Mouse (Mus musculus) heart, postnatal 25 days (tissue): ENCODE data around the gene Mxd3. TPM values are rescaled to one million over a fixed set of nuclear protein-coding genes. Genes with fewer than 3 reads are reported as not detected.

Experiments
- DNase-seq: peaks from one replicate; pipeline ENCODE4 v3.0.0; 2022; ENCODE audit warnings: low spot score
- intact Hi-C: fragments of 180-260 bp; cut with DNase I; formaldehyde crosslinking; loops from one replicate; pipeline ENCODE4 v1.15.1; 2025
- total RNA-seq, 2 experiments: library from RNA; stranded (reverse); gene quantifications; 2 replicates each; pipeline ENCODE4 v1.2.3; 2021

Mxd3 gene
- total RNA-seq, 2 experiments from 2014 or later: 0.36 to 0.65 TPM

DNA sequence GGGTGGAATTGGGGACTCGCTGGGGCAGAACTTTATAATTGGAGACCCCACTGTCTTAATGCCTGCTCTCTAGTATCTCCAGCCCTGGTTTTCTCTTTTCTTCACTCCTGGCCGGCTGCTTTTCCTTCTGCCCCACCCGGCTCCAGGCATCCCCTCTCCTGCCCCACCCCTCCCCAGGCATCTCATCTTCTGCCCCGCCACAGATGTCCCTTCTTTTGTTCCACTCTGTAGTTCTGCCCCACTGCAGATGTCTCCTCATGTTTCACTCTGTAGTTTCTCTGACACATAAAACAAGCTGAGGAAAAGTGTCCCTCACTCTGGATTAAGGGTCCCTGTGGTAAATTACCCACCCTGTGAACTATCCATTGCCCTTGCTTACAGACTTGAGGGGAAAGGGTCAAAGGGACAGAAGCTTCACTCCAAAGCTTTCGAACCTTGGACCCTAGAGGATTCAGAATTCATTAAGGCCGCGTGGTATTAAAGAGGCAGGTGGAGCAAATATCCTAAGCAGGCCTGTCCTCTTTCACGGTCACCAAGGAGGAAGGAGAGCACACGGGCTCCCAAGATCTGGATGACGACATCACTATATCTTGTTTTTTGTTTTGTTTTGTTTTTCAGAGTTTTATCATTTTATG lies 7.8 kb upstream of the Mxd3 start:
- intact Hi-C loops: no loop called here
- DNase-seq: no peak

GRCm38 (mm10) chr13:55335701-55336100 lies 6.1 kb upstream of the Mxd3 start:
- DNase-seq: no peak
- intact Hi-C loops: no loop called here

- no peak for DNase-seq
- intact Hi-C loops: no loop called here
These were observed 2.7 kb upstream of the Mxd3 start for GRCm38 (mm10) chr13:55332331-55332730.

DNA sequence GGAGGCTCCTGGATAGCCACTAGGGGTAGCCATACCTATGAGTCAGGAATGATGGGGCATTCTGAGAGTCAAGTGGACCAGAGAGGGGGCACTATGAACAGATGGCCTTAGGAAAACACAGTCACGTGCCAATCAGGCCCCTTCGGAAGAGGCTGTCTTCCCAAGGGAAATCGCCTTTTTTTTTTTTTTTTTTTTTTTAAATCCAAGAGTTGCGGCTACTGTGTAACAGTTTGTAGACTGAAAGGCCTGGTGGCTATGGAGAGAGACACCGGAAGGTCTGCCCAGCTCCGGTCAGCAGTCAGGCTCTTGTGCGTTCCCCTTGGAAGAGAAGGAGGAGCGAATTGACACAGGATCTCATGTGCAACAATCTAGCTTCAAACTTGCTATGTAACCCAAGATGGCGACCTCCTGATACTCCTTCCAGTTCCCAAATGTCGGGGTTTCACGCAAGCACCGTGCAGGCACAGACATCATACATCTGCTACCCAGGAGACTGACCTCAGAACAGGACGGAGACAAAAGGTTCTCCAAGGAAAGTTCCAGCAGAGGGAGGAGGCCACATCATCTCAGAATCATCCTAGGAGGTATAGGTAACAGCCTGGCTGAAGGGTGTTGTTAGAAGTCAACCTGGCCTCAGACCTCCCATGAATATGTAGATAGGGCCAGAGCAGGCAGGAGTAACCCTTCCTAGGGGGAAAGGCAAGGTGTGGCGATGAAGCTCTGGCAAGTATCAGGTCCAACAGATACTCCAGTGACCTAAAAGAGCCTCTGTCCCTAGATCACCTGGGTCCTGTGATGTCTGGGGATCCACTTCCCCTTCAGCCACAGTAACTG lies 1.2 kb upstream of the Mxd3 start:
- intact Hi-C loops: no loop called here
- DNase-seq: no peak

DNA sequence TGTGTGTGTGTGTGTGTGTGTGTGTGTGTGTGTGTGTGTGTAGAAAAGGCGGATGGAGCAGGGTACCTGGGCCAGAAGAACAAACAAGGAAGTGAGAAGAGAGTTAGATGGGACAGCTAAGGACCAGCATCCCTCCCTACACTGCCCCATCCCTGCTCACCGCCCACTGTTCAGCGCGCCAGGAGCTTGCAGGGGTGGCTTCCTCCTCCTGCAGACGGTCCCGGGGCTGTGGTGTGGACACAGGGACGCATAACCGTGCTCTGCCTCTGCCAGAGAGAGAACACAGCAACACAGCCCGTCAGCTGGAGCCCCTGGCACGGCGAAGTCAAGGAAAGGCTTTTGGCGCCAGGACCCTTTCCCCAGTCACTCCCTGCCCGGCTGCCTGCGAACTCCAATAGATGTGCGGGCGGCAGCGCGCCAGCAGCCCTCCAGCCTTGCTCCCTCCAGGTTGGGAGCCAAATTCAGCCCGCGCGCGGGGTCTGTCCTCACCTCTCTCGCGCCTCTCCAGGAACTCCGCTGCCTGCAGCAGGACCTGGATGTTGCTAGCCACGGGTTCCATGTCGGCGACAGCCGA lies 427 bp downstream of the Mxd3 start:
- intact Hi-C loops: no loop called here

DNA sequence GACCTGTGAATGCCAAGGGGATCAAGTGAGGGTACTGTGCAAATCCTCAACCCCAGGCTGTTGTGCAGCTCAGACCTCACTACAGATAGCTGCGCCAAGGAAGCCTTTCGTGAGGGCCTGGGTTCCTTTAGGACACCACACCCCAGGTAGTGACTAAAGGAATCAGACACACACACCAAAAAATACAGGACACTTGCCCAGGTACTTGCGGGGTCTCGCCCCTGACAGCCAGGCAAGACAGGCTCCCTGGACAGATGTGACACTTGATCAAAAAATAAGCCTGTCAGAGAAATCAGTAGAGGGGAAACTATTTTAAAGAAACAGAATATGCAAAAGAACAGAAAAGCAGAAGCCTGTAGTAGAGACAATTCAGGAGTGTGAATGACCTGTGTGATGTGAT lies 982 bp downstream of the Mxd3 start:
- intact Hi-C loops: no loop called here
- DNase-seq: no peak

More for the DNA sequence above, 427 bp downstream of the Mxd3 start:
- no peak for DNase-seq

DNA sequence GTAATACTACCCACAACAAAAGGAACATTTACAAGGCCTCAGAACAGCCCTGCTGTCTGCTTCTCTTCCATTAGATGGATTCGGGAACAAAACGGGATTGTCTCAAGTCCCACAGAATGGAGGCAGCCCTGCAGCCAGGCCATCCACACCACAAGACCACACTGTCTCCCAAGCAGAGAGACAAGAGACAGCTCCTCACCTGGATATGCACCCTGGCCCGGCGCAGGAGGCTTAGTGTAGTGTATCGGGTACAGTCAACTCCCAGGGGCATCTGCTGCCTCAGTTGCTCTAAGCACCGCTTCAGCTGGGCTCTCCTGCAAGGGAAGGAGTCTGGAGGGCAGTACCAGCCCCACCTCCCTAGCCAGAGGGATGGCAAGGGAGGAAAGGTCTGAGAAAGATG lies 1.5 kb downstream of the Mxd3 start:
- intact Hi-C loops: no loop called here

GRCm38 (mm10) chr13:55327633-55328032 lies 2.0 kb downstream of the Mxd3 start:
- intact Hi-C loops: no loop called here
- DNase-seq: peak; percentile 76

More for the DNA sequence above, 1.5 kb downstream of the Mxd3 start:
- no peak for DNase-seq

- DNase-seq: no peak
- intact Hi-C loops: no loop called here
These were observed 2.5 kb downstream of the Mxd3 start for GRCm38 (mm10) chr13:55327169-55327568.

- intact Hi-C loops: no loop called here
- DNase-seq: no peak
These were observed 4.0 kb downstream of the Mxd3 start for GRCm38 (mm10) chr13:55325596-55325995.

DNA sequence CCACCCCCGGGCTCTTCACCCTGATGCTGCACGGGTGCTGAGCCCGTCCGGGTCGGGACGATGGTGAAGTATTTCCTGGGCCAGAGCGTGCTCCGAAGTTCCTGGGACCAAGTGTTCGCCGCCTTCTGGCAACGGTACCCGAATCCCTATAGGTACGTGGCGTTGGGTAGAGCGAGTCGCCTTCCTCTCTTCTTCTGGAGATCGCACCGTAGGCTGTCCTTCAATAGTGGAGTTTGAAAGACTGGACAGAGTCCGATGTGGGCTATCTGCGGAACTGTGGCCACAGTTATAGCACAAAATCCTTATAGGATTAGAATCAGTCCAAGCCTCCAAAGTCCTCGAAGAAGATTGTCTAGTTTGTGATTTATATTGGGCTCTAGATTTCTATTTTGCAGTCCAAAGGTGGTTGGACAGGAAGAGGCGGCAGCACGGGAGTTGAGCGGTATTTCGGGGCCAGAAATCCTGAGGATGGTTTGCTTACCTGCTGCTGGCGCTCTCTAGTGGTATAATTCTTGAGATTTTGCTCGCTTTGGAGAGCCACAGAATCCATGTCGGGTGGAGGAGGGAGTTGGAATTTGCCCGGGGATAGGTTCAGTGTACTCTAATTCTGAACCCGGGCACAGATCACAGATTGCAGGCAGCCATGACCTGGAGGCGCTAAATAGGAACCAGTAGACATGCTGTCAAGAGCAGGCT lies 7.3 kb downstream of the Mxd3 start:
- DNase-seq: no peak
- intact Hi-C loops: no loop called here

DNA sequence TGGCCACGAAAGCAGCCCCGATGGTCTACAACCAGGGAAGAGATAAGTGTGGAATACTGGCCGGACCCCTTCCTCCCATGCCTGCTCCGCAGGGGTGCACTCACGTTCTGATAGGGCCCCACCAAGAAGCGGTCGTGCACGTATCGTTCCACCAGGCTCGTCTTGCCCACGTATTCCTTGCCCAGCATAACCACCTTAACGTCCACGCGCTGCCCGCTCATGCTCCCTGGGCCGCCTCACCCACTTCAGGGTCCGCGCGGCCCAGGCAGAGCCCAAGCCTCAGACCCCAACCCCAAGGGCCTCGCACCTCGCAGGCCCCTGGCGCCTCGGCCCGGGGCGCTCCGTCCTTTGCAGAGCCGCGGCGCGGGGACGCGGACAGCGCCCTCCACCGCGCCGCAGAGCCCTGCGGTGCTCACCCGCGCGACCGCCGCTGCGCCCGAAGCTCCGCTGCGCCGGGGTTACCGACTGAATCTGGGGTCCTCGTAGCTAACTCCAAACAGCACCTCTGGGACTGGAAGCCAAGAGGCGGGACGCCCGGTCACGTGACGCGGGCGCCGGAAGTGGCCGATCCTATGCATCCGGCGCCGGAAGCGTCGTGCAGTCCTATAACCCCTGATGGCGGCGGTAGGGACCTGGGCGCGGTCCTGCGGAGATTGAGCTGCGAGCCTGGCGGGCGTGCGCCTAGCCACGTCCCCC lies 8.0 kb downstream of the Mxd3 start, which contains the start of gene Rab24:
Gene Rab24 (minus strand): TSS at position 513 of the 696 bp plus-strand sequence.
- intact Hi-C loops: no loop called here
- DNase-seq: peak; percentile 75

DNA sequence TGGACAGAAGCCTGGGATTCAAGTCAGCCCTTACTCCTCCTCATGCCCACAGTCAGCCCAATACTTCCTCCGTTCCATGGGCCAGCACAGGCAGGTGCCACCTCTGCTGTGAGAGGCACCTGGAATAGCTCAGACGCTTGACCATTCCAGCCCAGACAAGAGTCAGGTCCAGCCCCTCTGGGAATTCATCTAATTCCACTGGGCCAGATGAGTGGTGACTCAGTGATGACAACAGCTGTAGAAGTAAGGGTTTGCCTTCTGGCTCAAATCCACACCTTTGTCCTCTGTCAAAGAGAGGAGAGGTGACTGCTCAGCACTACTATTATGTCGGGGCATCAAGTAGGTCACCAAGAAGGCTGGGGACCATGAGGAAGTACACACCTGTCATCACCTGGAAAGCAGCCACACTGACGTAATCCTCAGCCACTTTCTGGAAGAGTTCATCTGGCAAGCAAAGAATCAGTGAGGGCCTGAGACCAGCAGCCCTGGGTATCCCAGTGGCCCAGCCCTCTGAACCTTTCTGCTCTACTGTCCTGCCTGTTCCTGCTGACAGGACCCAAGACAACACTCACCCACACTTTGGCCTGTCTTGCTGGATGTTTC lies 9.6 kb downstream of the Mxd3 start, which contains the start of gene Prelid1:
Gene Prelid1 (plus strand): TSS at position 570 of the 603 bp plus-strand sequence.
- no peak for DNase-seq
- intact Hi-C loops: no loop called here

DNA sequence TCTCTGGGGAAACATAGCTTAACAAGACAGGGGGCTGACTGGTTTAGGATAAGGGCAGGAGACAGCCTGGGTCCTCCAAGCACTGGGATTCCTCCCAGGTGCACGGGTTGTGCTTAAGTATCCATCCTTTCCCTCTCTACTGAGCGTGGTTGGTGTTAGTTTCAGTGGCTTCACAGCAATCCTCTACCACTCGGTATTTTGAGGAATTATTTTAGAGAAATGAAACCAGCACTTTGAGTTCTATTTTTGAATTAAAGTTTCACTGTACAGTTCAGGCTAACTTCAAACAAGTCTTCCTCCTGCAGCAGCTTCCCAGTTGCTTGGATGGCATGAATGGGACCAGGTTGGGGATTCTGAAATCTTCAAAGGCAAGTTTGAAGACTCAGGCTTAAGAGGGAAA lies 11.3 kb downstream of the Mxd3 start:
- intact Hi-C loops: no loop called here
- no peak for DNase-seq

DNA sequence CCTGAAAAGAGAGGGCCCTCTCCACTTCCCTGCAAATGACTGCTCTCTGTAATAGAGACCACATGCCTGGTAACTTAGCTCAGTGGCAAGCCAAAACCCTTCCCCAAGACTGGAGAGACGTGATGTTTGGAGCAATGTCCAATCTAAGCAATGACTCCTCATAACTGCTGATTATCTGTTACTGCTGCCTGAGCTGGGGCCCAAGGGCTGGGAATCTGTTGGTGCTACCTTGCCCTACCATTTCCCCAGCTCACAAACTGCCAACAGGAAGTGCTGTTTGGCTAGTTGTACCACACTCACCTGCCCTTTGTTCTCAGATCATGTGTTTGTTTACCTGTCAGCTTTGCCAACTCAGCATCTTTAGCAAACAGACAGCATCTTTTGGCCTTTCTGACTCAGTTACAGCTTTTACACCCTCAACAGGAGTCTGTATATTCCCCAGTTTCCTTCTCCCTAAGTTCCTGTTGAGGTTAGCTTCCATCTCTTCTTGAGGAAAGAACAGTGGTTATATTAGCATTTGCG lies 14.7 kb downstream of the Mxd3 start:
- intact Hi-C loops: no loop called here

GRCm38 (mm10) chr13:55313051-55313450 lies 16.6 kb downstream of the Mxd3 start:
- intact Hi-C loops: no loop called here

More for the DNA sequence above, 14.7 kb downstream of the Mxd3 start:
- no peak for DNase-seq

DNA sequence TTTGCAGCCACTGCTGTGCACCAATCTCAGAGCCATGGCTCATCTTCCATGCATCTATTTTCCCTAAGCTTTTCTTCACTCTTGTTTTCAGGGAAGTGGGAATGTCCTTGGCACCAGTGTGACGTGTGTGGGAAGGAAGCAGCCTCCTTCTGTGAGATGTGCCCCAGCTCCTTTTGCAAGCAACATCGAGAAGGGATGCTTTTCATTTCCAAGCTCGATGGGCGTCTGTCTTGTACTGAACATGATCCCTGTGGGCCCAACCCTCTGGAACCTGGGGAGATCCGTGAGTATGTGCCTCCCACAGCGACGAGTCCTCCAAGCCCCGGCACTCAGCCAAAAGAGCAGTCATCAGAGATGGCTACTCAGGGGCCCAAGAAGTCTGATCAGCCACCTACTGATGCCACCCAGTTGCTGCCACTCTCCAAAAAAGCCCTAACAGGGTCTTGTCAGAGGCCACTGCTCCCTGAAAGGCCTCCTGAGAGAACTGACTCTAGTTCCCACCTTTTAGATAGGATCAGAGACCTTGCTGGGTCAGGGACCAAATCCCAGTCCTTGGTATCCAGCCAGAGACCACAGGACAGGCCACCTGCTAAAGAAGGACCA lies 17.5 kb downstream of the Mxd3 start:
- intact Hi-C loops: no loop called here

More at GRCm38 (mm10) chr13:55313051-55313450, 16.6 kb downstream of the Mxd3 start:
- no peak for DNase-seq

GRCm38 (mm10) chr13:55300913-55301312 lies 28.7 kb downstream of the Mxd3 start:
- intact Hi-C loops: no loop called here
- DNase-seq: no peak

More for the DNA sequence above, 17.5 kb downstream of the Mxd3 start:
- DNase-seq: no peak

DNA sequence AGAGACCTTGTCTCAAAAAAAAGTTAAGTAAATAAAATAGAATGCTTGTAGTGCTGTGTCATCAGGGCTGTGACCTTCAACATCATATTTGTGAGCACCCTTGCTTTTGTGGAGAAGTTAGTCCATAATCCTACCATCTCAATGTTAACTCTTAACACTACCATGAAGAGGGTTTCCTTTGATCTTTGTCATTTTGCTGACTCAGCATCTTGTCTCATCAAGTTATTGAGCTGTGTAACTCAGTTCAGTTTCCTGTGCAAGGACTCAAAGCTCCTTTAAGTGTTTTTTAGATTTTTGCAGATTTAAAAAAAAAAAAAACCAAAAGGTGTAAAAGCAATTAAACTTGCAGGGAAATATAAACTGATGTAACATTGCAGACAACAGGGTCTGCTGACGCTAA lies 32.9 kb downstream of the Mxd3 start:
- DNase-seq: no peak
- intact Hi-C loops: no loop called here
